In the genomic region with DNA sequence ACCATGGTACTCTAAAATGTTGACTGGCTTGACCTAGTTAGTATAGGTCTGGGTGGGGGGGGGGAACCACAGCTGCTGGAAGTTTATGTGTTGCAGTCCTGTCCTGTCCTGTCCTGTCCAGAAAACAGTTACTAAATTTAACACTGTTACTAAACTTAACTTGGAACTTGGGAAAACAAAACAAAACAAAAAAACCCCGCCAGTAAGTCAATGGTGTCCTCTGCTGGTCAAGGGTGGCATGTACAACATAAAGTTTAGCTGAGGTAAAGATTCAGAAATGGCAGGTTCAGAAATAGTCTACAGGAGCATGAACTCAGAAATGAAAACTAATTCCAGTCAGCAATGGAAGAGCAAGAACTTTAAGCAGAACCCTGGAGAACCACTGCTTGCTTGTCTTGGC, we compare ENCODE assay signal across 8 mouse cellular contexts. TPM values are rescaled to one million over a fixed set of nuclear protein-coding genes. Genes with fewer than 3 reads are reported as not detected.
DNase-seq lines count a peak whose midpoint lies in the region; ATAC-seq and TF ChIP-seq lines count a peak whose summit lies in the region.

No protein-coding gene starts in this region.

- no peak overlapping the region for H3K27ac ChIP-seq in midbrain, embryonic 14.5 days (replicated peaks; ENCODE audit: low read depth, low read length)
- H3K27ac ChIP-seq in midbrain, embryonic 13.5 days: no peak overlapping the region
- no peak overlapping the region for H3K27ac ChIP-seq in hindbrain, postnatal 0 days

- peak; percentile 51 to 54 for DNase-seq in cerebellum, postnatal 14 days
- DNase-seq in cerebellum, adult 11 months: no peak
- peak; percentile 68 for DNase-seq in midbrain, embryonic 14.5 days
- DNase-seq in embryo, embryonic 10 days (ENCODE audit: low spot score): peak; percentile 39
- peak; percentile 68 for DNase-seq in hindbrain, postnatal 0 days (ENCODE audit: low spot score)

- H3K4me3 ChIP-seq in midbrain, embryonic 14.5 days (replicated peaks; ENCODE audit: low read depth, low read length): no peak overlapping the region
- no peak overlapping the region for H3K4me3 ChIP-seq in midbrain, embryonic 13.5 days (replicated peaks)
- no peak overlapping the region for H3K4me3 ChIP-seq in hindbrain, postnatal 0 days (ENCODE audit: low read length)
- H3K4me3 ChIP-seq in myocyte: no peak overlapping the region

- H3K27me3 ChIP-seq in midbrain, embryonic 14.5 days (ENCODE audit: control insufficient read depth, insufficient read depth, low read length): no peaks in the 10 kb centered on the region
- H3K27me3 ChIP-seq in midbrain, embryonic 13.5 days: no peaks in the 10 kb centered on the region
- H3K27me3 ChIP-seq in hindbrain, postnatal 0 days (ENCODE audit: insufficient read depth, low read length): no peaks in the 10 kb centered on the region
- H3K27me3 ChIP-seq in myocyte (ENCODE audit: control insufficient read depth, insufficient read depth, insufficient read length): no peaks in the 10 kb centered on the region

- no peaks in the 10 kb centered on the region for H3K79me2 ChIP-seq in myocyte (ENCODE audit: control insufficient read depth, insufficient read depth)

- no peak for ATAC-seq in midbrain, embryonic 14.5 days (ENCODE audit: low FRiP score, low TSS enrichment)
- ATAC-seq in midbrain, embryonic 13.5 days: no peak
- no peak for ATAC-seq in hindbrain, postnatal 0 days
- ATAC-seq in activated CD4-positive, CD25-positive, alpha-beta regulatory T cell, adult 4 months: no peak

- peaks cover 9% of the 10 kb centered on the region for H3K4me1 ChIP-seq in midbrain, embryonic 14.5 days (ENCODE audit: control insufficient read depth, insufficient read depth, low read length)
- H3K4me1 ChIP-seq in midbrain, embryonic 13.5 days (replicated peaks): peaks cover 13% of the 10 kb centered on the region
- peaks cover 4% of the 10 kb centered on the region; the same call in 1 of the 2 replicates for H3K4me1 ChIP-seq in hindbrain, postnatal 0 days (ENCODE audit: insufficient read depth, low read length)

- WGBS in midbrain, embryonic 14.5 days: 35% methylated on average over 1 of the region's 1 CpGs
- WGBS in midbrain, embryonic 13.5 days: 28% methylated on average over 1 of the region's 1 CpGs
- 20% methylated on average over 1 of the region's 1 CpGs for WGBS in hindbrain, postnatal 0 days

- peak; percentile 91 for TF ChIP-seq CTCF in hindbrain, postnatal 0 days (IDR thresholded peaks at IDR 0.05; ENCODE audit: low read depth)

- no peak overlapping the region for H3K4me2 ChIP-seq in midbrain, embryonic 14.5 days (ENCODE audit: low read length)
- no peak overlapping the region for H3K4me2 ChIP-seq in midbrain, embryonic 13.5 days (replicated peaks)
- H3K4me2 ChIP-seq in hindbrain, postnatal 0 days (ENCODE audit: low read depth, low read length): no peak overlapping the region
- H3K4me2 ChIP-seq in myocyte (ENCODE audit: low read depth): peak overlapping the region; percentile 37

- no peak overlapping the region for H3ac ChIP-seq in myocyte (ENCODE audit: control insufficient read depth, insufficient read length)

- TF ChIP-seq POLR2A in myocyte (IDR thresholded peaks at IDR 0.05; ENCODE audit: insufficient read length, low read depth): no peak

- H3K9ac ChIP-seq in midbrain, embryonic 14.5 days (replicated peaks; ENCODE audit: low read length): no peak overlapping the region
- H3K9ac ChIP-seq in midbrain, embryonic 13.5 days (replicated peaks): no peak overlapping the region
- H3K9ac ChIP-seq in hindbrain, postnatal 0 days (replicated peaks; ENCODE audit: low read length): no peak overlapping the region

- H3K36me3 ChIP-seq in midbrain, embryonic 14.5 days (ENCODE audit: control insufficient read depth, insufficient read depth, low read length): no peaks in the 10 kb centered on the region
- H3K36me3 ChIP-seq in midbrain, embryonic 13.5 days: no peaks in the 10 kb centered on the region
- no peaks in the 10 kb centered on the region for H3K36me3 ChIP-seq in hindbrain, postnatal 0 days (ENCODE audit: insufficient read depth, low read length)
- H3K36me3 ChIP-seq in myocyte (ENCODE audit: control insufficient read depth, insufficient read depth): no peaks in the 10 kb centered on the region

- no peaks in the 10 kb centered on the region for H3K9me3 ChIP-seq in midbrain, embryonic 14.5 days (ENCODE audit: control insufficient read depth, low read length)
- H3K9me3 ChIP-seq in midbrain, embryonic 13.5 days: no peaks in the 10 kb centered on the region
- H3K9me3 ChIP-seq in hindbrain, postnatal 0 days (ENCODE audit: low read length): no peaks in the 10 kb centered on the region

TF ChIP-seq in myocyte, 11 proteins besides CTCF, POLR2A, EP300 and RAD21:
- TF ChIP-seq MAX (IDR thresholded peaks at IDR 0.05; ENCODE audit: low read depth) (no peak), TCF3 (IDR thresholded peaks at IDR 0.05; ENCODE audit: insufficient read length, low read depth) (no peak), TCF12 (IDR thresholded peaks at IDR 0.05; ENCODE audit: insufficient read depth, poor library complexity, severe bottlenecking) (no peak)

RNA-seq across cellular contexts. Expression of a gene that starts 2.4 kb away (rescaled TPM):
- 0.75 and 1.4 TPM in 2 replicates for polyA plus RNA-seq in midbrain, embryonic 14.5 days (2014; fragmentation: Nextera tagmentation; extraction: Ambion mirVana)
- polyA plus RNA-seq in midbrain, embryonic 13.5 days (2015; fragmentation: Nextera tagmentation; extraction: Ambion mirVana): 0.81 and 0.82 TPM in 2 replicates
- 0.29 and 0.78 TPM in 2 replicates for total RNA-seq in hindbrain, postnatal 0 days (2014; rRNA removed)
- 0.42 and 0.54 TPM in 2 replicates for polyA plus RNA-seq in hindbrain, postnatal 0 days (2015; fragmentation: Nextera tagmentation; extraction: Ambion mirVana)
- polyA plus RNA-seq in myocyte (2012; fragmentation: generic; extraction: Trizol): 0.60 TPM
- polyA plus RNA-seq in activated CD4-positive, CD25-positive, alpha-beta regulatory T cell, adult 4 months (2017; shearing (Covaris generic)): 1 to 10 TPM in 1 of 2 experiments, under 1 TPM in 1; 0.79 to 1.3 TPM
